Mouse (Mus musculus): ENCODE data around the gene Nwd2.

Gene Nwd2

GRCm38 (mm10) chr5:63649533-63650464 lies 897 bp downstream of the Nwd2 start:
- TF ChIP-seq CTCF (conservative IDR thresholded peaks at IDR 0.05; ENCODE audit: low read length) (no peak), NANOG (IDR thresholded peaks at IDR 0.05; ENCODE audit: borderline replicate concordance, low read length) (no peak), POU5F1 (IDR thresholded peaks at IDR 0.05; ENCODE audit: borderline replicate concordance, low read length) (no peak)
- peaks cover 17% of the 10 kb centered on the region for H3K4me1 ChIP-seq (replicated peaks; ENCODE audit: low read depth, low read length)
- H3K27me3 ChIP-seq (ENCODE audit: insufficient read depth, low read length), result peaks cover 55% of the 10 kb centered on the region
- no peaks in the 10 kb centered on the region for H3K9me3 ChIP-seq (ENCODE audit: low read length)
- peak overlapping the region; percentile 77 for H3K4me3 ChIP-seq (replicated peaks; ENCODE audit: low read length)
- H3K36me3 ChIP-seq (ENCODE audit: insufficient read depth, low read length), result no peaks in the 10 kb centered on the region

- Histone ChIP-seq H3K9me3 (ENCODE audit: low read length) (peaks cover 4% of the 10 kb centered on the region; the same call in 1 of the 2 replicates), H3K4me3 (replicated peaks; ENCODE audit: low read length) (no peak overlapping the region), H3K4me1 (replicated peaks; ENCODE audit: low read depth, low read length) (peaks cover 17% of the 10 kb centered on the region), H3K27me3 (ENCODE audit: insufficient read depth, low read length) (peaks cover 53% of the 10 kb centered on the region), H3K36me3 (ENCODE audit: insufficient read depth, low read length) (no peaks in the 10 kb centered on the region)
- TF ChIP-seq NANOG (IDR thresholded peaks at IDR 0.05; ENCODE audit: borderline replicate concordance, low read length), result no peak
- TF ChIP-seq POU5F1 (IDR thresholded peaks at IDR 0.05; ENCODE audit: borderline replicate concordance, low read length), result no peak
- TF ChIP-seq CTCF (conservative IDR thresholded peaks at IDR 0.05; ENCODE audit: low read length), result no peak
Observed at GRCm38 (mm10) chr5:63651813-63652212, 2.9 kb downstream of the Nwd2 start.

GRCm38 (mm10) chr5:63652705-63653104 lies 3.8 kb downstream of the Nwd2 start:
- Histone ChIP-seq H3K36me3 (ENCODE audit: insufficient read depth, low read length) (no peaks in the 10 kb centered on the region), H3K4me3 (replicated peaks; ENCODE audit: low read length) (no peak overlapping the region), H3K9me3 (ENCODE audit: low read length) (peaks cover 6% of the 10 kb centered on the region; the same call in 1 of the 2 replicates), H3K4me1 (replicated peaks; ENCODE audit: low read depth, low read length) (peaks cover 17% of the 10 kb centered on the region), H3K27me3 (ENCODE audit: insufficient read depth, low read length) (peaks cover 48% of the 10 kb centered on the region)
- TF ChIP-seq POU5F1 (IDR thresholded peaks at IDR 0.05; ENCODE audit: borderline replicate concordance, low read length), result no peak
- no peak for TF ChIP-seq NANOG (IDR thresholded peaks at IDR 0.05; ENCODE audit: borderline replicate concordance, low read length)
- no peak for TF ChIP-seq CTCF (conservative IDR thresholded peaks at IDR 0.05; ENCODE audit: low read length)

GRCm38 (mm10) chr5:63666884-63667283 lies 18.0 kb downstream of the Nwd2 start:
- Histone ChIP-seq H3K9me3 (ENCODE audit: low read length) (no peaks in the 10 kb centered on the region), H3K27me3 (ENCODE audit: insufficient read depth, low read length) (no peaks in the 10 kb centered on the region), H3K36me3 (ENCODE audit: insufficient read depth, low read length) (no peaks in the 10 kb centered on the region), H3K4me3 (replicated peaks; ENCODE audit: low read length) (no peak overlapping the region), H3K4me1 (replicated peaks; ENCODE audit: low read depth, low read length) (no peaks in the 10 kb centered on the region)
- TF ChIP-seq CTCF (conservative IDR thresholded peaks at IDR 0.05; ENCODE audit: low read length) (no peak), POU5F1 (IDR thresholded peaks at IDR 0.05; ENCODE audit: borderline replicate concordance, low read length) (no peak), NANOG (IDR thresholded peaks at IDR 0.05; ENCODE audit: borderline replicate concordance, low read length) (no peak)

- Histone ChIP-seq H3K36me3 (ENCODE audit: insufficient read depth, low read length) (no peaks in the 10 kb centered on the region), H3K27me3 (ENCODE audit: insufficient read depth, low read length) (no peaks in the 10 kb centered on the region), H3K9me3 (ENCODE audit: low read length) (no peaks in the 10 kb centered on the region), H3K4me3 (replicated peaks; ENCODE audit: low read length) (no peak overlapping the region), H3K4me1 (replicated peaks; ENCODE audit: low read depth, low read length) (no peaks in the 10 kb centered on the region)
- no peak for TF ChIP-seq POU5F1 (IDR thresholded peaks at IDR 0.05; ENCODE audit: borderline replicate concordance, low read length)
- no peak for TF ChIP-seq NANOG (IDR thresholded peaks at IDR 0.05; ENCODE audit: borderline replicate concordance, low read length)
- TF ChIP-seq CTCF (conservative IDR thresholded peaks at IDR 0.05; ENCODE audit: low read length), result no peak
Observed at GRCm38 (mm10) chr5:63675934-63676333, 27.0 kb downstream of the Nwd2 start.

GRCm38 (mm10) chr5:63689084-63689483 lies 40.2 kb downstream of the Nwd2 start:
- Histone ChIP-seq H3K36me3 (ENCODE audit: insufficient read depth, low read length) (no peaks in the 10 kb centered on the region), H3K9me3 (ENCODE audit: low read length) (no peaks in the 10 kb centered on the region), H3K27me3 (ENCODE audit: insufficient read depth, low read length) (no peaks in the 10 kb centered on the region), H3K4me3 (replicated peaks; ENCODE audit: low read length) (no peak overlapping the region), H3K4me1 (replicated peaks; ENCODE audit: low read depth, low read length) (no peaks in the 10 kb centered on the region)
- TF ChIP-seq POU5F1 (IDR thresholded peaks at IDR 0.05; ENCODE audit: borderline replicate concordance, low read length) (no peak), CTCF (conservative IDR thresholded peaks at IDR 0.05; ENCODE audit: low read length) (no peak), NANOG (IDR thresholded peaks at IDR 0.05; ENCODE audit: borderline replicate concordance, low read length) (no peak)

- Histone ChIP-seq H3K36me3 (ENCODE audit: insufficient read depth, low read length) (no peaks in the 10 kb centered on the region), H3K27me3 (ENCODE audit: insufficient read depth, low read length) (no peaks in the 10 kb centered on the region), H3K9me3 (ENCODE audit: low read length) (no peaks in the 10 kb centered on the region), H3K4me1 (replicated peaks; ENCODE audit: low read depth, low read length) (no peaks in the 10 kb centered on the region), H3K4me3 (replicated peaks; ENCODE audit: low read length) (no peak overlapping the region)
- TF ChIP-seq NANOG (IDR thresholded peaks at IDR 0.05; ENCODE audit: borderline replicate concordance, low read length) (no peak), POU5F1 (IDR thresholded peaks at IDR 0.05; ENCODE audit: borderline replicate concordance, low read length) (no peak), CTCF (conservative IDR thresholded peaks at IDR 0.05; ENCODE audit: low read length) (no peak)
Observed at GRCm38 (mm10) chr5:63696784-63697183, 47.9 kb downstream of the Nwd2 start.

GRCm38 (mm10) chr5:63697196-63697595 lies 48.3 kb downstream of the Nwd2 start:
- Histone ChIP-seq H3K4me1 (replicated peaks; ENCODE audit: low read depth, low read length) (no peaks in the 10 kb centered on the region), H3K36me3 (ENCODE audit: insufficient read depth, low read length) (no peaks in the 10 kb centered on the region), H3K9me3 (ENCODE audit: low read length) (no peaks in the 10 kb centered on the region), H3K4me3 (replicated peaks; ENCODE audit: low read length) (no peak overlapping the region), H3K27me3 (ENCODE audit: insufficient read depth, low read length) (no peaks in the 10 kb centered on the region)
- no peak for TF ChIP-seq CTCF (conservative IDR thresholded peaks at IDR 0.05; ENCODE audit: low read length)
- no peak for TF ChIP-seq POU5F1 (IDR thresholded peaks at IDR 0.05; ENCODE audit: borderline replicate concordance, low read length)
- TF ChIP-seq NANOG (IDR thresholded peaks at IDR 0.05; ENCODE audit: borderline replicate concordance, low read length), result no peak
